Mouse (Mus musculus): ENCODE measurements around the gene Plekha8.
A peak's percentile ranks its signal among the peaks of the same experiment; 100 is the strongest.

The Plekha8 gene

GRCm38 (mm10) chr6:54594469-54595329 is at the start of gene Plekha8:
Gene Plekha8 (plus strand): TSS chr6:54595111.
- DNase-seq = peak; percentile 91

- no peak for DNase-seq
Measured at GRCm38 (mm10) chr6:54548314-54549019, 46.4 kb upstream of the Plekha8 start.

- DNase-seq = no peak
Measured at GRCm38 (mm10) chr6:54549311-54549710, 45.6 kb upstream of the Plekha8 start.

GRCm38 (mm10) chr6:54550801-54551323 is 44.0 kb upstream of the Plekha8 start:
- DNase-seq = no peak

- DNase-seq = no peak
Measured at GRCm38 (mm10) chr6:54552721-54553413, 42.0 kb upstream of the Plekha8 start.

GRCm38 (mm10) chr6:54553632-54554031 is 41.3 kb upstream of the Plekha8 start:
- DNase-seq = no peak

- DNase-seq = no peak
Measured at GRCm38 (mm10) chr6:54554341-54555110, 40.4 kb upstream of the Plekha8 start.

GRCm38 (mm10) chr6:54555816-54556215 is 39.1 kb upstream of the Plekha8 start:
- no peak for DNase-seq

GRCm38 (mm10) chr6:54557671-54558070 is 37.2 kb upstream of the Plekha8 start:
- no peak for DNase-seq

- no peak for DNase-seq
Measured at GRCm38 (mm10) chr6:54558466-54558865, 36.4 kb upstream of the Plekha8 start.

GRCm38 (mm10) chr6:54562018-54562809 is 32.7 kb upstream of the Plekha8 start:
- DNase-seq = no peak

- DNase-seq = no peak
Measured at GRCm38 (mm10) chr6:54563561-54563960, 31.4 kb upstream of the Plekha8 start.

GRCm38 (mm10) chr6:54564506-54564991 is 30.4 kb upstream of the Plekha8 start:
- no peak for DNase-seq

- DNase-seq = peak; percentile 18
Measured at GRCm38 (mm10) chr6:54565012-54565411, 29.9 kb upstream of the Plekha8 start.

- DNase-seq = peak; percentile 83
Measured at GRCm38 (mm10) chr6:54565665-54566545, 29.0 kb upstream of the Plekha8 start, which contains the start of gene Scrn1. Gene Scrn1 (minus strand): TSS chr6:54566489.

GRCm38 (mm10) chr6:54566546-54566919 is 28.4 kb upstream of the Plekha8 start:
- DNase-seq = no peak

GRCm38 (mm10) chr6:54569776-54570175 is 25.1 kb upstream of the Plekha8 start:
- peak; percentile 24 for DNase-seq

GRCm38 (mm10) chr6:54573218-54573955 is 21.5 kb upstream of the Plekha8 start:
- no peak for DNase-seq

GRCm38 (mm10) chr6:54586175-54586574 is 8.7 kb upstream of the Plekha8 start:
- peak; percentile 30 for DNase-seq

All from right cerebral cortex, postnatal 14 days (tissue).